Mouse (Mus musculus) midbrain, embryonic 14.5 days (tissue): Measurements from ENCODE around the gene Tcf7l2. TPM values are rescaled to one million over a fixed set of nuclear protein-coding genes. Genes with fewer than 3 reads are reported as not detected.

Experiments
- ATAC-seq: fragments of 200-750 bp; cut with Nextera tagmentation; 2 replicates; pipeline ENCODE4 v1.8.0; 2017; ENCODE audit warnings: moderate number of reproducible peaks, moderate library complexity; ENCODE audit not compliant: low FRiP score, low TSS enrichment
- DNase-seq: peaks from one replicate; pipeline ENCODE4 v3.0.0-alpha.2; 2015
- H3K27ac ChIP-seq: fragments of 300-500 bp; sonication (generic); replicated peaks from 2 replicates; pipeline ENCODE4 v1.5.1; 2014; ENCODE audit warnings: mild to moderate bottlenecking, low read depth, low read length, moderate library complexity
- H3K27me3 ChIP-seq: fragments of 300-500 bp; sonication (generic); 2 replicates; pipeline ENCODE4 v1.6.1; 2014; ENCODE audit warnings: low read length, control low read depth, mixed read lengths; ENCODE audit not compliant: control insufficient read depth, insufficient read depth
- H3K36me3 ChIP-seq: fragments of 300-500 bp; sonication (generic); 2 replicates; pipeline ENCODE4 v1.6.1; 2014; ENCODE audit warnings: low read length, control low read depth; ENCODE audit not compliant: control insufficient read depth, insufficient read depth
- H3K4me1 ChIP-seq: fragments of 300-500 bp; sonication (generic); 2 replicates; pipeline ENCODE4 v1.6.1; 2014; ENCODE audit warnings: mild to moderate bottlenecking, antibody characterized with exemption, low read length, control low read depth; ENCODE audit not compliant: control insufficient read depth, insufficient read depth
- H3K4me2 ChIP-seq: fragments of 300-500 bp; sonication (generic); 2 replicates; pipeline ENCODE4 v1.6.1; 2014; ENCODE audit warnings: mild to moderate bottlenecking, low read length, moderate library complexity
- H3K4me3 ChIP-seq: fragments of 300-500 bp; sonication (generic); replicated peaks from 2 replicates; pipeline ENCODE4 v1.5.1; 2014; ENCODE audit warnings: low read depth, low read length
- H3K9ac ChIP-seq: fragments of 300-500 bp; sonication (generic); replicated peaks from 2 replicates; pipeline ENCODE4 v1.6.1; 2014; ENCODE audit warnings: mild to moderate bottlenecking, low read length, moderate library complexity
- H3K9me3 ChIP-seq: fragments of 300-500 bp; sonication (generic); 2 replicates; pipeline ENCODE4 v1.6.1; 2016; ENCODE audit warnings: low read length, control low read depth, mixed read lengths; ENCODE audit not compliant: control insufficient read depth
- WGBS: fragments of 180-500 bp; shearing (Covaris S2); extraction: QIAGEN DNeasy Blood & Tissue Kit; methylation state at CpG from one replicate; pipeline ENCODE4 v1.1.7; 2014; 5-methylcytosine and 5-hydroxymethylcytosine counted together
- polyA plus RNA-seq: library from polyadenylated mRNA; unstranded; fragments of >200 nt; fragmentation: Nextera tagmentation; extraction: Ambion mirVana; gene quantifications from 2 replicates; pipeline ENCODE4 v1.2.1, GENCODE M21; 2014

Gene Tcf7l2
- polyA plus RNA-seq, 1 experiment from 2014 or later: 768 TPM

GRCm38 (mm10) chr19:55719083-55719482 is 22.5 kb upstream of the Tcf7l2 start:
- no peak overlapping the region for H3K9ac ChIP-seq
- no peaks in the 10 kb centered on the region for H3K9me3 ChIP-seq
- no peak overlapping the region for H3K27ac ChIP-seq
- DNase-seq (no peak), ATAC-seq (no peak)
- no peaks in the 10 kb centered on the region for H3K27me3 ChIP-seq
- H3K4me3 ChIP-seq: no peak overlapping the region
- H3K36me3 ChIP-seq: no peaks in the 10 kb centered on the region
- no peaks in the 10 kb centered on the region for H3K4me1 ChIP-seq
- H3K4me2 ChIP-seq: no peak overlapping the region
- 74% methylated on average over 6 of the region's 6 CpGs for whole genome bisulfite sequencing

- 78% methylated on average over 20 of the region's 20 CpGs for WGBS
- no peaks in the 10 kb centered on the region for H3K36me3 ChIP-seq
- H3K4me1 ChIP-seq: no peaks in the 10 kb centered on the region
These were observed 21.9 kb upstream of the Tcf7l2 start for GRCm38 (mm10) chr19:55719524-55720408.

GRCm38 (mm10) chr19:55720409-55721092 is 21.1 kb upstream of the Tcf7l2 start:
- H3K27me3 ChIP-seq: no peaks in the 10 kb centered on the region
- no peak for DNase-seq
- no peak overlapping the region for H3K4me3 ChIP-seq
- H3K36me3 ChIP-seq: no peaks in the 10 kb centered on the region
- no peak overlapping the region for H3K27ac ChIP-seq
- WGBS: 83% methylated on average over 16 of the region's 16 CpGs
- no peak overlapping the region for H3K4me2 ChIP-seq
- H3K9ac ChIP-seq: no peak overlapping the region
- no peaks in the 10 kb centered on the region for H3K9me3 ChIP-seq
- no peaks in the 10 kb centered on the region for H3K4me1 ChIP-seq
- ATAC-seq: no peak

More at GRCm38 (mm10) chr19:55719524-55720408, 21.9 kb upstream of the Tcf7l2 start:
- H3K4me2 ChIP-seq: no peak overlapping the region
- no peak overlapping the region for H3K27ac ChIP-seq
- DNase-seq (no peak), ATAC-seq (no peak)
- H3K4me3 ChIP-seq: no peak overlapping the region
- H3K9me3 ChIP-seq: no peaks in the 10 kb centered on the region
- no peaks in the 10 kb centered on the region for H3K27me3 ChIP-seq
- no peak overlapping the region for H3K9ac ChIP-seq

- Histone ChIP-seq H3K4me3 (no peak overlapping the region), H3K9ac (no peak overlapping the region), H3K27ac (no peak overlapping the region), H3K4me1 (no peaks in the 10 kb centered on the region), H3K4me2 (no peak overlapping the region), H3K36me3 (no peaks in the 10 kb centered on the region), H3K9me3 (no peaks in the 10 kb centered on the region), H3K27me3 (no peaks in the 10 kb centered on the region)
- no peak for ATAC-seq
- WGBS: 26% methylated on average over 6 of the region's 6 CpGs
- DNase-seq: no peak
These were observed 19.2 kb upstream of the Tcf7l2 start for GRCm38 (mm10) chr19:55722376-55722775.

- ATAC-seq: no peak
- no peak overlapping the region for H3K4me2 ChIP-seq
- WGBS: 84% methylated on average over 8 of the region's 8 CpGs
These were observed 12.2 kb upstream of the Tcf7l2 start for GRCm38 (mm10) chr19:55729376-55729775.

GRCm38 (mm10) chr19:55732499-55732898 is 9.1 kb upstream of the Tcf7l2 start:
- no peaks in the 10 kb centered on the region for H3K27me3 ChIP-seq
- no peak overlapping the region for H3K9ac ChIP-seq
- no peaks in the 10 kb centered on the region for H3K36me3 ChIP-seq
- no peak overlapping the region for H3K27ac ChIP-seq
- ATAC-seq (no peak), DNase-seq (no peak)
- H3K4me3 ChIP-seq: no peak overlapping the region
- WGBS: 45% methylated on average over 6 of the region's 6 CpGs
- H3K4me1 ChIP-seq: no peaks in the 10 kb centered on the region
- H3K4me2 ChIP-seq: no peak overlapping the region
- no peaks in the 10 kb centered on the region for H3K9me3 ChIP-seq

More at GRCm38 (mm10) chr19:55729376-55729775, 12.2 kb upstream of the Tcf7l2 start:
- Histone ChIP-seq H3K36me3 (no peaks in the 10 kb centered on the region), H3K9ac (no peak overlapping the region), H3K4me3 (no peak overlapping the region), H3K27ac (no peak overlapping the region), H3K9me3 (no peaks in the 10 kb centered on the region), H3K4me1 (no peaks in the 10 kb centered on the region), H3K27me3 (no peaks in the 10 kb centered on the region)
- no peak for DNase-seq

- Histone ChIP-seq H3K4me3 (no peak overlapping the region), H3K36me3 (no peaks in the 10 kb centered on the region), H3K27me3 (no peaks in the 10 kb centered on the region), H3K4me1 (no peaks in the 10 kb centered on the region), H3K27ac (no peak overlapping the region), H3K9ac (no peak overlapping the region), H3K4me2 (no peak overlapping the region), H3K9me3 (no peaks in the 10 kb centered on the region)
- no peak for DNase-seq
- no peak for ATAC-seq
- 76% methylated on average over 3 of the region's 3 CpGs for WGBS
These were observed 8.6 kb upstream of the Tcf7l2 start for GRCm38 (mm10) chr19:55732994-55733393.

- no peaks in the 10 kb centered on the region for H3K36me3 ChIP-seq
- no peaks in the 10 kb centered on the region for H3K9me3 ChIP-seq
- no peak overlapping the region for H3K9ac ChIP-seq
- H3K27me3 ChIP-seq: no peaks in the 10 kb centered on the region
- no peak overlapping the region for H3K4me3 ChIP-seq
- no peak for DNase-seq
- no peak for ATAC-seq
- H3K4me2 ChIP-seq: no peak overlapping the region
- peaks cover 13% of the 10 kb centered on the region for H3K4me1 ChIP-seq
- 57% methylated on average over 6 of the region's 6 CpGs for WGBS
- H3K27ac ChIP-seq: no peak overlapping the region
These were observed 5.6 kb upstream of the Tcf7l2 start for GRCm38 (mm10) chr19:55736016-55736415.
